Mouse (Mus musculus): ENCODE measurements around the gene Syn3. TPM values are rescaled to one million over a fixed set of nuclear protein-coding genes. Genes with fewer than 3 reads are reported as not detected.

The Syn3 gene
- polyA plus RNA-seq, 1 experiment from 2014 or later: 2.1 TPM

GRCm38 (mm10) chr10:86066651-86067050 lies 432.0 kb downstream of the Syn3 start:
- 79% methylated on average over 5 of the region's 5 CpGs for WGBS
- no peak overlapping the region for H3K4me2 ChIP-seq (replicated peaks)
- no peak for ATAC-seq
- H3K9me3 ChIP-seq: no peaks in the 10 kb centered on the region
- H3K9ac ChIP-seq: no peak overlapping the region
- H3K4me1 ChIP-seq (replicated peaks): peaks cover 4% of the 10 kb centered on the region; the same call in 1 of the 2 replicates
- no peak overlapping the region for H3K4me3 ChIP-seq (replicated peaks)
- H3K27ac ChIP-seq: no peak overlapping the region
- no peaks in the 10 kb centered on the region for H3K36me3 ChIP-seq
- H3K27me3 ChIP-seq (replicated peaks): no peaks in the 10 kb centered on the region

GRCm38 (mm10) chr10:86065661-86066060 lies 433.0 kb downstream of the Syn3 start:
- Histone ChIP-seq H3K9ac (no peak overlapping the region), H3K4me1 (replicated peaks) (peaks cover 4% of the 10 kb centered on the region; the same call in 1 of the 2 replicates), H3K4me3 (replicated peaks) (no peak overlapping the region), H3K36me3 (no peaks in the 10 kb centered on the region), H3K9me3 (no peaks in the 10 kb centered on the region), H3K27me3 (replicated peaks) (no peaks in the 10 kb centered on the region), H3K27ac (no peak overlapping the region), H3K4me2 (replicated peaks) (no peak overlapping the region)
- WGBS: 81% methylated on average over 1 of the region's 1 CpGs
- ATAC-seq: no peak

- no peaks in the 10 kb centered on the region for H3K36me3 ChIP-seq
- ATAC-seq: peak; percentile 87
- no peak overlapping the region for H3K27ac ChIP-seq
- no peaks in the 10 kb centered on the region for H3K27me3 ChIP-seq (replicated peaks)
- no peaks in the 10 kb centered on the region for H3K9me3 ChIP-seq
- 2% methylated on average over 4 of the region's 4 CpGs for WGBS
- no peak overlapping the region for H3K4me2 ChIP-seq (replicated peaks)
- H3K9ac ChIP-seq: no peak overlapping the region
- H3K4me3 ChIP-seq (replicated peaks): no peak overlapping the region
- H3K4me1 ChIP-seq (replicated peaks): peaks cover 4% of the 10 kb centered on the region; the same call in 1 of the 2 replicates
Observed at GRCm38 (mm10) chr10:86064937-86065336, 433.8 kb downstream of the Syn3 start.

- Histone ChIP-seq H3K4me3 (replicated peaks) (no peak overlapping the region), H3K36me3 (no peaks in the 10 kb centered on the region), H3K27me3 (replicated peaks) (no peaks in the 10 kb centered on the region), H3K9ac (no peak overlapping the region), H3K4me1 (replicated peaks) (no peaks in the 10 kb centered on the region), H3K27ac (no peak overlapping the region), H3K4me2 (replicated peaks) (no peak overlapping the region), H3K9me3 (no peaks in the 10 kb centered on the region)
- ATAC-seq: no peak
- WGBS: 91% methylated on average over 8 of the region's 8 CpGs
Observed at GRCm38 (mm10) chr10:86063018-86063384, 435.7 kb downstream of the Syn3 start.

GRCm38 (mm10) chr10:86062261-86063017 lies 436.3 kb downstream of the Syn3 start:
- H3K4me1 ChIP-seq (replicated peaks): no peaks in the 10 kb centered on the region
- H3K9ac ChIP-seq: no peak overlapping the region
- no peak overlapping the region for H3K4me2 ChIP-seq (replicated peaks)
- H3K27ac ChIP-seq: no peak overlapping the region
- WGBS: 54% methylated on average over 5 of the region's 5 CpGs
- no peak for ATAC-seq
- no peaks in the 10 kb centered on the region for H3K36me3 ChIP-seq
- H3K27me3 ChIP-seq (replicated peaks): no peaks in the 10 kb centered on the region
- no peaks in the 10 kb centered on the region for H3K9me3 ChIP-seq
- no peak overlapping the region for H3K4me3 ChIP-seq (replicated peaks)

GRCm38 (mm10) chr10:86060267-86060666 lies 438.4 kb downstream of the Syn3 start:
- Histone ChIP-seq H3K4me1 (replicated peaks) (no peaks in the 10 kb centered on the region), H3K36me3 (no peaks in the 10 kb centered on the region), H3K4me3 (replicated peaks) (no peak overlapping the region), H3K9me3 (no peaks in the 10 kb centered on the region), H3K27me3 (replicated peaks) (no peaks in the 10 kb centered on the region), H3K27ac (no peak overlapping the region), H3K4me2 (replicated peaks) (no peak overlapping the region), H3K9ac (no peak overlapping the region)
- WGBS: 55% methylated on average over 3 of the region's 3 CpGs
- ATAC-seq: no peak

GRCm38 (mm10) chr10:86057712-86058111 lies 441.0 kb downstream of the Syn3 start:
- Histone ChIP-seq H3K4me3 (replicated peaks) (no peak overlapping the region), H3K4me1 (replicated peaks) (no peaks in the 10 kb centered on the region), H3K9me3 (no peaks in the 10 kb centered on the region), H3K4me2 (replicated peaks) (no peak overlapping the region), H3K9ac (no peak overlapping the region), H3K27me3 (replicated peaks) (no peaks in the 10 kb centered on the region), H3K27ac (no peak overlapping the region), H3K36me3 (no peaks in the 10 kb centered on the region)
- ATAC-seq: no peak
- 72% methylated on average over 2 of the region's 2 CpGs for WGBS

GRCm38 (mm10) chr10:86057286-86057685 lies 441.4 kb downstream of the Syn3 start:
- H3K4me2 ChIP-seq (replicated peaks): no peak overlapping the region
- no peak overlapping the region for H3K27ac ChIP-seq
- no peak overlapping the region for H3K9ac ChIP-seq
- no peaks in the 10 kb centered on the region for H3K4me1 ChIP-seq (replicated peaks)
- no peak overlapping the region for H3K4me3 ChIP-seq (replicated peaks)
- ATAC-seq: no peak
- no peaks in the 10 kb centered on the region for H3K36me3 ChIP-seq
- 76% methylated on average over 11 of the region's 11 CpGs for WGBS
- no peaks in the 10 kb centered on the region for H3K27me3 ChIP-seq (replicated peaks)
- H3K9me3 ChIP-seq: no peaks in the 10 kb centered on the region

- Histone ChIP-seq H3K9me3 (no peaks in the 10 kb centered on the region), H3K36me3 (peaks cover 1% of the 10 kb centered on the region; the same call in 1 of the 2 replicates), H3K4me2 (replicated peaks) (no peak overlapping the region), H3K4me1 (replicated peaks) (no peaks in the 10 kb centered on the region), H3K27me3 (replicated peaks) (no peaks in the 10 kb centered on the region), H3K9ac (no peak overlapping the region), H3K27ac (no peak overlapping the region), H3K4me3 (replicated peaks) (no peak overlapping the region)
- WGBS: 83% methylated on average over 8 of the region's 8 CpGs
- no peak for ATAC-seq
Observed at GRCm38 (mm10) chr10:86056297-86056903, 442.3 kb downstream of the Syn3 start.

- no peaks in the 10 kb centered on the region for H3K9me3 ChIP-seq
- H3K9ac ChIP-seq: no peak overlapping the region
- peaks cover 5% of the 10 kb centered on the region; the same call in 1 of the 2 replicates for H3K36me3 ChIP-seq
- 74% methylated on average over 10 of the region's 10 CpGs for WGBS
- no peaks in the 10 kb centered on the region for H3K27me3 ChIP-seq (replicated peaks)
- no peak overlapping the region for H3K4me2 ChIP-seq (replicated peaks)
- no peak overlapping the region for H3K27ac ChIP-seq
- ATAC-seq: peak; percentile 23; the same call in 1 of the 2 replicates
- H3K4me1 ChIP-seq (replicated peaks): no peaks in the 10 kb centered on the region
- H3K4me3 ChIP-seq (replicated peaks): no peak overlapping the region
Observed at GRCm38 (mm10) chr10:86052818-86053522, 445.7 kb downstream of the Syn3 start.

- Histone ChIP-seq H3K27ac (no peak overlapping the region), H3K9me3 (no peaks in the 10 kb centered on the region), H3K4me2 (replicated peaks) (no peak overlapping the region), H3K4me1 (replicated peaks) (no peaks in the 10 kb centered on the region), H3K36me3 (peaks cover 7% of the 10 kb centered on the region; the same call in 1 of the 2 replicates), H3K9ac (no peak overlapping the region), H3K4me3 (replicated peaks) (no peak overlapping the region), H3K27me3 (replicated peaks) (no peaks in the 10 kb centered on the region)
- no peak for ATAC-seq
- WGBS: 80% methylated on average over 2 of the region's 2 CpGs
Observed at GRCm38 (mm10) chr10:86050522-86050921, 448.2 kb downstream of the Syn3 start.

- no peak overlapping the region for H3K4me3 ChIP-seq (replicated peaks)
- H3K9me3 ChIP-seq: no peaks in the 10 kb centered on the region
- no peaks in the 10 kb centered on the region for H3K4me1 ChIP-seq (replicated peaks)
- no peak for ATAC-seq
- 92% methylated on average over 9 of the region's 9 CpGs for WGBS
- H3K27me3 ChIP-seq (replicated peaks): no peaks in the 10 kb centered on the region
- H3K4me2 ChIP-seq (replicated peaks): no peak overlapping the region
- H3K9ac ChIP-seq: no peak overlapping the region
- no peak overlapping the region for H3K27ac ChIP-seq
- H3K36me3 ChIP-seq: peaks cover 12% of the 10 kb centered on the region
Observed at GRCm38 (mm10) chr10:86047786-86048185, 450.9 kb downstream of the Syn3 start.
